Mouse (Mus musculus) layer of hippocampus, postnatal 10 days (tissue): ENCODE measurements at regions not wholly inside any gene's neighbourhood (a gene's known extent, or its start where the extent isn't known, plus 50 kb on each side); places are given as distances from the start of the nearest gene placed in this dataset.

Source experiments
- DNase-seq, 2 experiments: peaks; one replicate each; pipeline ENCODE4 v3.0.0; 2021; ENCODE audit warnings: low spot score in 2 of 2

GRCm38 (mm10) chr1:101113266-101113849, 1340.8 kb downstream of the Cntnap5b start:
- DNase-seq, result no peak

- DNase-seq, result peak; percentile 32 to 47
These were observed 1349.7 kb downstream of the Cntnap5b start for GRCm38 (mm10) chr1:101122091-101122825.

GRCm38 (mm10) chr1:101127242-101127641, 1354.7 kb downstream of the Cntnap5b start:
- no peak for DNase-seq

GRCm38 (mm10) chr1:101166666-101167065, 1394.1 kb downstream of the Cntnap5b start:
- DNase-seq, result no peak
